Mouse (Mus musculus) intestine, embryonic 15.5 days (tissue): ENCODE results near the gene Tbx4. TPM values are rescaled to one million over a fixed set of nuclear protein-coding genes. Genes with fewer than 3 reads are reported as not detected.

ENCODE experiments used
- ATAC-seq: fragments of 200-750 bp; cut with Nextera tagmentation; 2 replicates; pipeline ENCODE4 v1.8.0; 2017; ENCODE audit warnings: moderate TSS enrichment, moderate library complexity
- H3K27ac ChIP-seq: fragments of 300-500 bp; sonication (generic); 2 replicates; pipeline ENCODE4 v1.5.1; 2015; ENCODE audit warnings: mild to moderate bottlenecking, inconsistent platforms
- H3K27me3 ChIP-seq: fragments of 300-500 bp; sonication (generic); replicated peaks from 2 replicates; pipeline ENCODE4 v1.6.1; 2015; ENCODE audit warnings: inconsistent platforms
- H3K36me3 ChIP-seq: fragments of 300-500 bp; sonication (generic); 2 replicates; pipeline ENCODE4 v1.6.1; 2015; ENCODE audit warnings: inconsistent platforms
- H3K4me1 ChIP-seq: fragments of 300-500 bp; sonication (generic); replicated peaks from 2 replicates; pipeline ENCODE4 v1.6.1; 2015; ENCODE audit warnings: inconsistent platforms
- H3K4me2 ChIP-seq: fragments of 300-500 bp; sonication (generic); replicated peaks from 2 replicates; pipeline ENCODE4 v1.6.1; 2015; ENCODE audit warnings: mild to moderate bottlenecking, inconsistent platforms
- H3K4me3 ChIP-seq: fragments of 300-500 bp; sonication (generic); replicated peaks from 2 replicates; pipeline ENCODE4 v1.5.1; 2015; ENCODE audit warnings: inconsistent platforms
- H3K9ac ChIP-seq: fragments of 300-500 bp; sonication (generic); 2 replicates; pipeline ENCODE4 v1.6.1; 2015; ENCODE audit warnings: inconsistent platforms
- H3K9me3 ChIP-seq: fragments of 300-500 bp; sonication (generic); 2 replicates; pipeline ENCODE4 v1.6.1; 2016; ENCODE audit warnings: inconsistent platforms
- WGBS: fragments of 180-500 bp; shearing (Covaris S2); methylation state at CpG from one replicate; pipeline ENCODE4 v1.1.7; 2015; 5-methylcytosine and 5-hydroxymethylcytosine counted together
- polyA plus RNA-seq: library from polyadenylated mRNA; unstranded; fragments of >200 nt; fragmentation: Nextera tagmentation; extraction: Ambion mirVana; gene quantifications from 2 replicates; pipeline ENCODE4 v1.2.1, GENCODE M21; 2015

Gene Tbx4
- polyA plus RNA-seq, 1 experiment from 2014 or later, result 0.16 TPM

DNA sequence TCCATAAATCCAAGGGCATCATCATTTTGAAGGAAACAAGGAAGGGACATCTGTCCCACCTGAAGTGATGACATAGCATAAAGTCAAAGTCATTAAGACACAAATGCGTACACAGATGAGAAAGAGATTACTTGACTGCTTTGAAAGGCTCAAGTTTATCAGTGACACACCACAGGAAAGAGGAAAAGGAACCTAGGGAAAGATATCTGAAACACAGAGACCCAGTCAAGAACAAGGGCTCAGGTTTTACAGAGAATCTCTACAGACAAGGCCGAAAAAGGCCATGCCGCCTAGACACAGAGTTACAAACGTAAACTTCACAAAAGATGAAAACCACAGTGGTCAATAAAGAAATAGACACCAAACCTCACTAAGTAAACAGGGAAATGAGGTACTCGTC, 73.6 kb downstream of the Tbx4 start:
- Histone ChIP-seq H3K36me3 (no peaks in the 10 kb centered on the region), H3K4me2 (no peak overlapping the region), H3K27ac (no peak overlapping the region), H3K9ac (no peak overlapping the region), H3K27me3 (no peaks in the 10 kb centered on the region), H3K4me1 (no peaks in the 10 kb centered on the region), H3K9me3 (no peaks in the 10 kb centered on the region), H3K4me3 (no peak overlapping the region)
- ATAC-seq, result no peak
- 76% methylated on average over 5 of the region's 5 CpGs for WGBS

DNA sequence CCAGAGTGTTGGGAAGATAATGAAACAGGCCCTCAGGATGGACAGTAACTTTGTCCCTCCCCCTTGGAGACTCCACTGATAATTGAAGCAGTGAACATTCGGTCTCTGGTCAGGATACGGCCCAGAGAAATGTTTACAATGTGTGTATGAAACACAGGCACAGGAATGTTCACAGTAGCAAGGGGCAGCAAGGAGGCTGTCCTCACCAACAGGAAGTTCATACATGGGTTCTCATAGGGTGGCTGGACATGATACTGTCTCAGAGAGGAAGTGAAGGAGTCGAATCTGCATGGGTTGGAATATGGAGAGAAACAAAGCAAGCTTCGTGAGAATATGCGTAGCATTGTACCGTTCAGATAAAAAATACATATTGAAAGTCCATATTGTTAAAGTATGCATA, 74.1 kb downstream of the Tbx4 start:
- Histone ChIP-seq H3K4me3 (no peak overlapping the region), H3K27ac (no peak overlapping the region), H3K4me2 (no peak overlapping the region), H3K4me1 (no peaks in the 10 kb centered on the region), H3K27me3 (no peaks in the 10 kb centered on the region), H3K9ac (no peak overlapping the region), H3K9me3 (no peaks in the 10 kb centered on the region), H3K36me3 (no peaks in the 10 kb centered on the region)
- ATAC-seq, result no peak
- 67% methylated on average over 6 of the region's 6 CpGs for WGBS

DNA sequence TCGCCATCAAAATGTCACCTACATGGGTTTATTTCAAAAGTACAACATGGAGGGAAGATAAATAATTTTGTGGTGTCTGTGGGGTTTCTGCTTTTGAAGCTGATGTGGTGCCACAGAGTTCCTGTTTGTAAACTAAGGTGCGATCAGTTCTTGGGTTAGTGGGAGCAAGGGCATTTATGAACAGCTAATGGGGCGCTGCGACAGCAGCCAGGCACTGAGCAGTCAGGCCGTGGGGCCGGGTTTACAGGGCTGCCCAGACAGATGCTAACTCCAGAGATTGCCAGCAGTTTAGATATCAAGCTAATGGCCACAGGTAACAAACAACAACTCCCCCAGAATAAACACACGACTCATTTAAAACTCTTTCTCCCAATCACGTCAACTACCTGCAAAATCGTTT, 75.3 kb downstream of the Tbx4 start:
- no peak overlapping the region for H3K27ac ChIP-seq
- H3K27me3 ChIP-seq, result no peaks in the 10 kb centered on the region
- WGBS, result 47% methylated on average over 9 of the region's 9 CpGs
- no peak overlapping the region for H3K4me3 ChIP-seq
- no peaks in the 10 kb centered on the region for H3K36me3 ChIP-seq
- no peak overlapping the region for H3K9ac ChIP-seq
- H3K4me2 ChIP-seq, result no peak overlapping the region
- no peak for ATAC-seq
- no peaks in the 10 kb centered on the region for H3K9me3 ChIP-seq
- H3K4me1 ChIP-seq, result no peaks in the 10 kb centered on the region

Other genes with a start within 250 kb of the Tbx4 start
- 4.9 and 5.6 TPM in 2 replicates for gene Tbx2, start 53.9 kb upstream of the Tbx4 start, polyA plus RNA-seq
- gene Gm11444, start 36.1 kb upstream of the Tbx4 start, polyA plus RNA-seq, result not detected in 2 replicates